Mouse (Mus musculus): ENCODE measurements around the gene Ngef.

The Ngef gene

GRCm38 (mm10) chr1:87573800-87574215 is at the start of gene Ngef:
Ngef (minus strand) TSS chr1:87573870.
- DNase-seq (ENCODE audit: low spot score) = peak; percentile 30

- no peak for DNase-seq (ENCODE audit: low spot score)
Measured at GRCm38 (mm10) chr1:87621858-87622279, 48.2 kb upstream of the Ngef start.

GRCm38 (mm10) chr1:87621146-87621857 is 47.6 kb upstream of the Ngef start:
- DNase-seq (ENCODE audit: low spot score) = no peak

GRCm38 (mm10) chr1:87620693-87621092 is 47.0 kb upstream of the Ngef start:
- no peak for DNase-seq (ENCODE audit: low spot score)

GRCm38 (mm10) chr1:87620211-87620668 is 46.6 kb upstream of the Ngef start, which contains the start of gene Inpp5d:
Inpp5d (plus strand) TSS chr1:87620312.
- DNase-seq (ENCODE audit: low spot score) = no peak

- DNase-seq (ENCODE audit: low spot score) = no peak
Measured at GRCm38 (mm10) chr1:87614576-87615295, 41.1 kb upstream of the Ngef start.

GRCm38 (mm10) chr1:87608416-87609046 is 34.9 kb upstream of the Ngef start:
- peak; percentile 42 for DNase-seq (ENCODE audit: low spot score)

GRCm38 (mm10) chr1:87607385-87608091 is 33.9 kb upstream of the Ngef start:
- no peak for DNase-seq (ENCODE audit: low spot score)

- no peak for DNase-seq (ENCODE audit: low spot score)
Measured at GRCm38 (mm10) chr1:87605296-87605695, 31.6 kb upstream of the Ngef start.

GRCm38 (mm10) chr1:87603389-87603788 is 29.7 kb upstream of the Ngef start:
- no peak for DNase-seq (ENCODE audit: low spot score)

GRCm38 (mm10) chr1:87601801-87602200 is 28.1 kb upstream of the Ngef start:
- DNase-seq (ENCODE audit: low spot score) = no peak

GRCm38 (mm10) chr1:87600533-87600932 is 26.9 kb upstream of the Ngef start:
- no peak for DNase-seq (ENCODE audit: low spot score)

- no peak for DNase-seq (ENCODE audit: low spot score)
Measured at GRCm38 (mm10) chr1:87594671-87595070, 21.0 kb upstream of the Ngef start.

- DNase-seq (ENCODE audit: low spot score) = no peak
Measured at GRCm38 (mm10) chr1:87594261-87594660, 20.6 kb upstream of the Ngef start.

GRCm38 (mm10) chr1:87589980-87590379 is 16.3 kb upstream of the Ngef start:
- no peak for DNase-seq (ENCODE audit: low spot score)

- no peak for DNase-seq (ENCODE audit: low spot score)
Measured at GRCm38 (mm10) chr1:87589162-87589561, 15.5 kb upstream of the Ngef start.

GRCm38 (mm10) chr1:87580824-87581223 is 7.2 kb upstream of the Ngef start:
- DNase-seq (ENCODE audit: low spot score) = no peak

- DNase-seq (ENCODE audit: low spot score) = no peak
Measured at GRCm38 (mm10) chr1:87578965-87579364, 5.3 kb upstream of the Ngef start.

- DNase-seq (ENCODE audit: low spot score) = peak; percentile 61
Measured at GRCm38 (mm10) chr1:87574785-87575184, 1.1 kb upstream of the Ngef start.

- no peak for DNase-seq (ENCODE audit: low spot score)
Measured at GRCm38 (mm10) chr1:87574353-87574752, 683 bp upstream of the Ngef start.

GRCm38 (mm10) chr1:87573261-87573660 is 409 bp downstream of the Ngef start:
- no peak for DNase-seq (ENCODE audit: low spot score)

- DNase-seq (ENCODE audit: low spot score) = no peak
Measured at GRCm38 (mm10) chr1:87568398-87568797, 5.3 kb downstream of the Ngef start.

Data from ovary, postnatal 14 days (tissue).